Mouse (Mus musculus): Measurements from ENCODE around the gene Eno3. TPM values are rescaled to one million over a fixed set of nuclear protein-coding genes. Genes with fewer than 3 reads are reported as not detected.

Gene Eno3
- 35.5 TPM for polyA plus RNA-seq (2017; shearing (Covaris generic))

DNA sequence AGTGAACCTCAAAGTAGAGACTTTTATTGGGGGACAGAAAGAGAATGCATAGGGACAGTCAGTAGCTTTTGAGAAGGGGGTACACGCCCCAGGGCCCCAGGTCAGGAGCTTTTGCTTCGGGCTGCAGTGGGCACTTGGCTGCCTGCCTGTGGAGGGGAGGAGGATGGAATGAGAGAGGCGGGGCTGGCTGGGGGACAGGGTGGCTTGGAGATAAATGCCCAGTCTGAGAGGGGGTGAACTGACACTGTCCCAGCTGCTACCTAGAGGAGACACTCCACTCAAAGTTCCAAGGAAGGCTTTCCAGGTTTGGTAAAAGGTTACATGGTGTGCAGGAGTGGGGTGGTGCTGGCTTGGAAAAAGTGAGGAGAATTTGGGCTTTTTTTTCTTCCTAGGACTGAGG lies at the start of gene Eno3:
TSS of gene Eno3 (plus strand) at position 239 of the 400 bp plus-strand sequence.

DNA sequence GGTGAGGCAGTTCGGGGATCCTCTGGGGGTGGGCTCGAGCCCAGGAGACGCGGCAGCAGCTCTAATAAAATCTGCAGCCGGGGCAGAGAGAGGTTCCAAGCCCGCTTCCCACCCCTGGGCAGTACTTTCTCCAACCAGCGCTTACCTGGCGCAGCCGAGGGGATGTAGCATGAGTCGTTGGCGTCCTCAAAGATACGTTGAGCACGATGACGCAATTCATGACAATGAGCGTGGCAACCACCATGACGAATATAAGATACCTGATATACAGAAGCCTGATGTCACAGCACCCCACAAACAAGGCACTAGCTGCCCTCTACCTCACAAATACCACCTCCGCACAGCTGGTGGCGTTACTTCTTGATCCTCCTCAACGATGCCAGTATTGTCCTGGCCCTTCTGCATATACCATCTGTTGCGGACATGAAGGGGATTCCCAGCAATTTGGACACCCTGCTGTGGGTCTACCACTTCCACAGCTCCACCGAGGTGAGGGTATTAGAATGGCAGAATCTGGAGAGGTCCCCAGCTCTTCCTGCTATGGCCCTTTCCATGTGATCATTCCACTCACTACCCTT lies 41.4 kb upstream of the Eno3 start, which contains the start of gene 4930544D05Rik:
TSS of gene 4930544D05Rik (plus strand) at position 333 of the 578 bp plus-strand sequence.

GRCm38 (mm10) chr11:70619101-70619500 lies 37.9 kb upstream of the Eno3 start, which contains the start of gene Chrne:
Gene Chrne (minus strand): TSS chr11:70619216.

GRCm38 (mm10) chr11:70638714-70639278 lies 18.2 kb upstream of the Eno3 start, which contains the start of gene Gp1ba:
Gene Gp1ba (plus strand): TSS chr11:70639122.

DNA sequence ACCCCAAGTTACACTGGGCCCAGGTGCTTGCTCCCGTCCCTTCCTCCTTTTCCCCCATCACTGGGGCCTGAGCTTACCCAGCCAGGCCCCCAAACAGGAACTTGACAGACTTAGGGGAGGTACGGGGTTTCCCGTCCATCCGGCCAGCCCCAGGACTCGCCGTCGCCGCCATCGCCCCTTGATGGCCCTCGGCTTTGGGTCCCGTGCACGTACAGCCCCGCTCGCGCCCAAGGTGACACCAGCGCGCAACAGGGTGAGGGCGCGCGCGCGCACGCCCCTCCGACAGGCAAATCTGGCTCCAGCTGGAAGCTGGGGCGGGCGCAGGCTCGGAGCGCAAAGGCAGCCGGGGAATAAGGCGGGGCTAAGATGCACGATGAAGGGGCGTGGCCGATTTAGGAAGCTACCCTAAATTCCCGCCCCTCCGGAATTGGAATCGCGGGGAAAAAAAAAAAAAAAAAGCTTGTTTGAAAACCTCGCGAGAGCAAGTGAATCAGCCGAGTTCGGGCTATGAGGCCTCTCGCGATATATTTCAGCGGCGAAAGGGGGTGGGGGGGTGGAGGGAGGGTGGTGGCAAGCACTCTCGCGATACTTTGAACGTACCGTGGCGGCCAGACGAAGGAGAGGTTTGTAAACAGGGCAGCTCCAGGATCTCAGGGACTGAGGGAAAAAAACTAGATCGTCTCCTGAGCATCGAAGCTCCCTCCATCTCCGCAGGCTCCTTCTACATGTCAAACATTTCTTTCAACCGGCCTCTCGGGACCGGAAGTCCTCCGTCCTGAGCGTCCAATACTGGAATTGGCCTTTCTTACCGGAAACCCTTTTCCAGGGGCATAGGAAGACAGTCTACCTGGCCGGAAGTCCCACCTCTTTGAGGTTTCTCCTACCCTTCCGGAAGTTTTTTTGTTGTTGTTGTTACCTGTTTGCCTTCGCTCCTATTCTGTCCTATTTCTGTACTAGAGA lies 10.0 kb upstream of the Eno3 start, which contains the start of the genes Rnf167 and Slc25a11:
TSS of gene Rnf167 (plus strand) at position 545 of the 960 bp plus-strand sequence.
TSS of gene Slc25a11 (minus strand) at position 789 of the 960 bp plus-strand sequence.

DNA sequence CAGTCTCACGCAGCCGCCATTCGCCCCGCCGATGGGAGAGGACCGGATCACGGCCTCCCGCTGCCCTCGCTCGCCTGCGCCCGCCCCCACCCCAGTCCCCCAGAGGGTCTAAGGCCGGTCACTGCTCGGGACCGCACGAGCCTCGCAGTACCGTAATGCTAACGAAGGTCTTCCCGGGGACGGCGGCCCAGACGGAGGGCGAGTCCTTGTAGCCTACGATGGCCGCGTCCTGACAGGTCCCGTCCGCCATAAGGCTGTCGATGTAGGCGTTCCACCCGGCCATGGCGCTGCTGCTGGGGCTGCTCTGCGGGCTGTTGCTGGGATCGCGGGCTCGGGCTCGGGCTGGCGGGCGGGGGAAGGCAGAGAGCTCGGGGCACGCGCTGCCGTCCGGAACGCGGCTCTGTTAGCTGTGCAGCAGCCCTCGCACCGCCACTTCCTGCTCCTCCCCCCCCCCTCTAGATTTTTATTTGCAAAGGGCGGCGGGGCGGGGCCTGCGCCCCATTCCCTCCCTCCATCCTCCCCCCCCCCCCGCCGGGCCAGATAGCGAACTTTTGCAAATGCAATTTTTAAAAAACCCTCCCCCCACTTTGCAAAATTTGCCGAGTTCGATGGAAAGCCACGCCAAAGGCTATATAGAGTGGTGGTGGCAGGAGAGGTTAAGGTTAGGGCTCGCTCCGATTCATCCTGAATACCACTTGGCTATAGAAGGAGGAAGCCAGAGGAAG lies 2.6 kb upstream of the Eno3 start, which contains the start of gene Pfn1:
TSS of gene Pfn1 (minus strand) at position 447 of the 725 bp plus-strand sequence.

GRCm38 (mm10) chr11:70668771-70669505 lies 11.9 kb downstream of the Eno3 start, which contains the start of gene Spag7:
Gene Spag7 (minus strand): TSS chr11:70669416.

DNA sequence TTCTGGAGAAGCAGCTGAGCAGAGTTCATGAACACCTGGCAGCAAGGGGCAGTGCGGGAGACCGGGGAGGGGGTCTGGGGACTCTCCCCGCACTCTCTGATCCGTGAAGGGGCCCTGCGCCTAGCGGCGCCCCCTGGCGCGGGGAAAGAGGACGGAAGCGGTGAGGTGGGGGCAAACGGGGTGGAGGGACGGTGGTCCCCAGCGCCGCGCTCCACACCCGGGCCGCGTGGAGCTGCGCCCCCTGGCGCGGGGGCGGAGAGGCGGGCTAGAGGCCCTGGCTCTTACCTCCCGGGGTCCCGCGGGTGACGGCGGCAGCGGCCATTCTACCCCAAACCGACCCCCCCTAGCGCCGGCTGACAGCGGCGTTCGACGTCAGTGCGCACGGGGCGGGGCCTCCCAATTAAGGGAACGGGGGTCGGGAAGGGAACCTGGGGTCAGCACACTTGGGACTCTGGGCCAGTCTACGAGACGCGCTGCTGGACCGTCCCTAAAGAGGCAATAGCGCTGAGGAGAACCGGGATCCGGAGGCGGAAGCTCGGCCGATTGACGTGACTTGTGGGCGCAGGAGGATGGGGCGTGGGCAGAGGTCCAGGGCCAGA lies 30.7 kb downstream of the Eno3 start, which contains the start of gene Camta2:
TSS of gene Camta2 (minus strand) at position 505 of the 599 bp plus-strand sequence.

GRCm38 (mm10) chr11:70699722-70700556 lies 42.9 kb downstream of the Eno3 start, which contains the start of the genes Inca1 and Kif1c:
Gene Inca1 (minus strand): TSS chr11:70700155.
Gene Kif1c (plus strand): TSS chr11:70700548.

Other genes starting within 250 kb of the Eno3 start
- gene Pelp1, start 247.2 kb upstream of the Eno3 start, polyA plus RNA-seq (2017; shearing (Covaris generic)) = 12.8 TPM
- 217 TPM for gene Arrb2, start 224.6 kb upstream of the Eno3 start, polyA plus RNA-seq (2017; shearing (Covaris generic))
- gene Med11, start 205.3 kb upstream of the Eno3 start, polyA plus RNA-seq (2017; shearing (Covaris generic)) = 81.1 TPM
- gene Zmynd15, start 197.8 kb upstream of the Eno3 start, polyA plus RNA-seq (2017; shearing (Covaris generic)) = not detected
- 0.57 TPM for gene Cxcl16, start 197.2 kb upstream of the Eno3 start, polyA plus RNA-seq (2017; shearing (Covaris generic))
- 4.0 TPM for gene Tm4sf5, start 152.0 kb upstream of the Eno3 start, polyA plus RNA-seq (2017; shearing (Covaris generic))
- gene Vmo1, start 142.6 kb upstream of the Eno3 start, polyA plus RNA-seq (2017; shearing (Covaris generic)) = not detected
- not detected for gene Gltpd2, start 138.0 kb upstream of the Eno3 start, polyA plus RNA-seq (2017; shearing (Covaris generic))
- gene Psmb6, start 131.8 kb upstream of the Eno3 start, polyA plus RNA-seq (2017; shearing (Covaris generic)) = 374 TPM
- not detected for gene Gm40193, start 124.3 kb upstream of the Eno3 start, polyA plus RNA-seq (2017; shearing (Covaris generic))
- 2.5 TPM for gene Pld2, start 117.1 kb upstream of the Eno3 start, polyA plus RNA-seq (2017; shearing (Covaris generic))
- gene Mink1, start 94.3 kb upstream of the Eno3 start, polyA plus RNA-seq (2017; shearing (Covaris generic)) = 8.1 TPM
- not detected for gene 4930544D05Rik, start 41.4 kb upstream of the Eno3 start, polyA plus RNA-seq (2017; shearing (Covaris generic))
- 1.1 TPM for gene Chrne, start 38.0 kb upstream of the Eno3 start, polyA plus RNA-seq (2017; shearing (Covaris generic))
- 0.10 TPM for gene Gp1ba, start 18.1 kb upstream of the Eno3 start, polyA plus RNA-seq (2017; shearing (Covaris generic))
- gene Rnf167, start 10.0 kb upstream of the Eno3 start, polyA plus RNA-seq (2017; shearing (Covaris generic)) = 396 TPM
- gene Slc25a11, start 9.7 kb upstream of the Eno3 start, polyA plus RNA-seq (2017; shearing (Covaris generic)) = 170 TPM
- 4,385 TPM for gene Pfn1, start 2.6 kb upstream of the Eno3 start, polyA plus RNA-seq (2017; shearing (Covaris generic))
- 98.7 TPM for gene Spag7, start 12.2 kb downstream of the Eno3 start, polyA plus RNA-seq (2017; shearing (Covaris generic))
- 57.4 TPM for gene Camta2, start 30.9 kb downstream of the Eno3 start, polyA plus RNA-seq (2017; shearing (Covaris generic))
- gene Inca1, start 43.0 kb downstream of the Eno3 start, polyA plus RNA-seq (2017; shearing (Covaris generic)) = 0.77 TPM
- 0.38 TPM for gene Kif1c, start 43.3 kb downstream of the Eno3 start, polyA plus RNA-seq (2017; shearing (Covaris generic))
- 5.4 TPM for gene Zfp3, start 107.0 kb downstream of the Eno3 start, polyA plus RNA-seq (2017; shearing (Covaris generic))
- gene Scimp, start 155.4 kb downstream of the Eno3 start, polyA plus RNA-seq (2017; shearing (Covaris generic)) = 0.60 TPM
- gene Rabep1, start 187.6 kb downstream of the Eno3 start, polyA plus RNA-seq (2017; shearing (Covaris generic)) = 12.2 TPM

Data from activated CD4-positive, CD25-positive, alpha-beta regulatory T cell, adult 9 weeks (primary cell).